Mouse (Mus musculus): ENCODE data around the gene Cdk8. TPM values are rescaled to one million over a fixed set of nuclear protein-coding genes. Genes with fewer than 3 reads are reported as not detected.

Gene Cdk8
- polyA plus RNA-seq, 1 experiment = 21.0 TPM

DNA sequence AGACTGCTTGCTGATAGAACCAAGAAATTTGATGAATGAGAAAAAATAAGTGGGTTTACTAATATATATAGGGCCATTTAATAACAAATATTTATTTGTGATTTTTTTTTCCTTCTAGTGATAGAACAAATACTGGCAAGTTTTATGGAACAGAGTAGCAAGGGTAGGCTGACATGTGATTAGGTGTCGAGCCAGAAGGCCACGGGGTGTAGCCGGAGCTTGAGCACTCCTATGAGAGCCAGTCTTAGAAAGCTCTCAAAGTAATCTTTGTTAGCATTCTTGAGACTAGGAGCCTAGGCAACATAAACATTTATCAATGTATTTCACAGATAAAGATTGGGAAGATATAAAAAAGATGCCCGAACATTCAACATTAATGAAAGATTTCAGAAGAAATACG lies 63.8 kb downstream of the Cdk8 start:
- WGBS = 95% methylated on average over 5 of the region's 5 CpGs
- H3K4me3 ChIP-seq (ENCODE audit: extremely low read depth, insufficient read depth, insufficient read length) = no peak overlapping the region
- peaks cover 9% of the 10 kb centered on the region; the same call in 1 of the 2 replicates for H3K4me1 ChIP-seq (ENCODE audit: control insufficient read depth, insufficient read depth, insufficient read length)
- TF ChIP-seq POLR2A (IDR thresholded peaks at IDR 0.05; ENCODE audit: low read depth, low read length) (no peak), CTCF (IDR thresholded peaks at IDR 0.05; ENCODE audit: extremely low read depth, insufficient read depth, insufficient read length, insufficient replicate concordance) (no peak)
- H3K27me3 ChIP-seq (ENCODE audit: control insufficient read depth, insufficient read depth, low read length) = no peaks in the 10 kb centered on the region
- no peak overlapping the region for H3K27ac ChIP-seq (ENCODE audit: insufficient read depth, low read length)
- peaks cover 7% of the 10 kb centered on the region for H3K36me3 ChIP-seq (ENCODE audit: control insufficient read depth, insufficient read depth, low read length)
- no peak for DNase-seq (ENCODE audit: low read depth in 1 of 2, low spot score in 2 of 2)

GRCm38 (mm10) chr5:146298807-146299519 lies 67.9 kb downstream of the Cdk8 start:
- peaks cover 16% of the 10 kb centered on the region; the same call in 1 of the 2 replicates for H3K4me1 ChIP-seq (ENCODE audit: control insufficient read depth, insufficient read depth, insufficient read length)
- peak; percentile 9 to 18 for DNase-seq (ENCODE audit: low read depth in 1 of 2, low spot score in 2 of 2)
- WGBS = 57% methylated on average over 13 of the region's 13 CpGs
- peaks cover 4% of the 10 kb centered on the region for H3K36me3 ChIP-seq (ENCODE audit: control insufficient read depth, insufficient read depth, low read length)
- no peak overlapping the region for H3K27ac ChIP-seq (ENCODE audit: insufficient read depth, low read length)
- H3K4me3 ChIP-seq (ENCODE audit: extremely low read depth, insufficient read depth, insufficient read length) = no peak overlapping the region
- TF ChIP-seq CTCF (IDR thresholded peaks at IDR 0.05; ENCODE audit: extremely low read depth, insufficient read depth, insufficient read length, insufficient replicate concordance) (no peak), POLR2A (IDR thresholded peaks at IDR 0.05; ENCODE audit: low read depth, low read length) (no peak)
- H3K27me3 ChIP-seq (ENCODE audit: control insufficient read depth, insufficient read depth, low read length) = no peaks in the 10 kb centered on the region

DNA sequence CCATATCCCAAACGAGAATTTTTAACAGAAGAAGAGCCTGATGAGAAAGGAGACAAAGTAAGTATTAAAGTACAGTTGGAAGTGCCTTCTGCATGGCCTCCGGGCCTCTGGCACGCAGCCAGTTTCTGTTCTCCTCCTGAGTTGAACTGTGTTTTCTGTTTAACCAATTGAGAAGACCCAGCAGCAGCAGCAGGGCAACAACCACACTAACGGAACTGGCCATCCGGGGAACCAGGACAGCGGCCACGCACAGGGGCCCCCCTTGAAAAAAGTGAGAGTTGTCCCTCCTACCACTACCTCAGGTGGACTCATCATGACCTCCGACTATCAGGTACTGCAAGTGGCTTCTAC lies 68.5 kb downstream of the Cdk8 start:
- 0 out of 2 replicates have a peak overlapping the region, but pooled peaks have one; percentile 29 for H3K27ac ChIP-seq (ENCODE audit: insufficient read depth, low read length)
- TF ChIP-seq POLR2A (IDR thresholded peaks at IDR 0.05; ENCODE audit: low read depth, low read length) = no peak
- TF ChIP-seq CTCF (IDR thresholded peaks at IDR 0.05; ENCODE audit: extremely low read depth, insufficient read depth, insufficient read length, insufficient replicate concordance) = no peak

GRCm38 (mm10) chr5:146303470-146303869 lies 72.4 kb downstream of the Cdk8 start:
- Histone ChIP-seq H3K27ac (ENCODE audit: insufficient read depth, low read length) (no peak overlapping the region), H3K4me3 (ENCODE audit: extremely low read depth, insufficient read depth, insufficient read length) (no peak overlapping the region), H3K4me1 (ENCODE audit: control insufficient read depth, insufficient read depth, insufficient read length) (peaks cover 15% of the 10 kb centered on the region; the same call in 1 of the 2 replicates), H3K36me3 (ENCODE audit: control insufficient read depth, insufficient read depth, low read length) (no peaks in the 10 kb centered on the region), H3K27me3 (ENCODE audit: control insufficient read depth, insufficient read depth, low read length) (no peaks in the 10 kb centered on the region)
- TF ChIP-seq POLR2A (IDR thresholded peaks at IDR 0.05; ENCODE audit: low read depth, low read length) (no peak), CTCF (IDR thresholded peaks at IDR 0.05; ENCODE audit: extremely low read depth, insufficient read depth, insufficient read length, insufficient replicate concordance) (peak; percentile 65; the same call in 1 of the 2 replicates)
- WGBS = 88% methylated on average over 5 of the region's 5 CpGs
- DNase-seq (ENCODE audit: low read depth in 1 of 2, low spot score in 2 of 2) = peak; percentile 18 to 48

More for the DNA sequence above, 68.5 kb downstream of the Cdk8 start:
- H3K27me3 ChIP-seq (ENCODE audit: control insufficient read depth, insufficient read depth, low read length) = no peaks in the 10 kb centered on the region
- peaks cover 16% of the 10 kb centered on the region; the same call in 1 of the 2 replicates for H3K4me1 ChIP-seq (ENCODE audit: control insufficient read depth, insufficient read depth, insufficient read length)
- no peak overlapping the region for H3K4me3 ChIP-seq (ENCODE audit: extremely low read depth, insufficient read depth, insufficient read length)
- WGBS = 37% methylated on average over 8 of the region's 8 CpGs
- DNase-seq (ENCODE audit: low read depth in 1 of 2, low spot score in 2 of 2) = peak; percentile 31 to 76
- H3K36me3 ChIP-seq (ENCODE audit: control insufficient read depth, insufficient read depth, low read length) = peaks cover 4% of the 10 kb centered on the region

GRCm38 (mm10) chr5:146307046-146307743 lies 76.2 kb downstream of the Cdk8 start:
- Histone ChIP-seq H3K4me3 (ENCODE audit: extremely low read depth, insufficient read depth, insufficient read length) (no peak overlapping the region), H3K4me1 (ENCODE audit: control insufficient read depth, insufficient read depth, insufficient read length) (peaks cover 4% of the 10 kb centered on the region; the same call in 1 of the 2 replicates), H3K27me3 (ENCODE audit: control insufficient read depth, insufficient read depth, low read length) (no peaks in the 10 kb centered on the region), H3K36me3 (ENCODE audit: control insufficient read depth, insufficient read depth, low read length) (no peaks in the 10 kb centered on the region), H3K27ac (ENCODE audit: insufficient read depth, low read length) (no peak overlapping the region)
- no peak for TF ChIP-seq CTCF (IDR thresholded peaks at IDR 0.05; ENCODE audit: extremely low read depth, insufficient read depth, insufficient read length, insufficient replicate concordance)
- 88% methylated on average over 8 of the region's 8 CpGs for WGBS
- DNase-seq (ENCODE audit: low read depth in 1 of 2, low spot score in 2 of 2) = no peak

DNA sequence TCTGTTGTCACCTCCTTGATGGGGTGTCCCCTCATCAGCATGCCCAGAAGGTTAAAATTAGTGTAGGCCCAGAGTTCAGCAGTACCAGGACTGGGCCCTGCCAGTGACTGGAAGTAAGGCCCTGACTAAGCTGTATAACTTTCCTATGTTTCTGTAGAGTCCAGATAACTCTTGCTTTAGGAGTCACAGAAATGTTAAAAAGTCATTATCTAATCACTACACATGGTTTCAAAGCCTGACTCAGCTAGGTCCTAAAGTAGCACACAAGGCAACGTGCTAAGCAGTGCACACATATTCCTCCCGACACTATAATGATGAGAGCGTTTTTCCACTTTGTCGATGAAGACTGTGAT lies 76.7 kb downstream of the Cdk8 start:
- Histone ChIP-seq H3K4me3 (ENCODE audit: extremely low read depth, insufficient read depth, insufficient read length) (no peak overlapping the region), H3K36me3 (ENCODE audit: control insufficient read depth, insufficient read depth, low read length) (no peaks in the 10 kb centered on the region), H3K4me1 (ENCODE audit: control insufficient read depth, insufficient read depth, insufficient read length) (peaks cover 4% of the 10 kb centered on the region; the same call in 1 of the 2 replicates), H3K27ac (ENCODE audit: insufficient read depth, low read length) (no peak overlapping the region), H3K27me3 (ENCODE audit: control insufficient read depth, insufficient read depth, low read length) (no peaks in the 10 kb centered on the region)
- 85% methylated on average over 4 of the region's 4 CpGs for WGBS
- no peak for DNase-seq (ENCODE audit: low read depth in 1 of 2, low spot score in 2 of 2)
- TF ChIP-seq CTCF (IDR thresholded peaks at IDR 0.05; ENCODE audit: extremely low read depth, insufficient read depth, insufficient read length, insufficient replicate concordance) (no peak), POLR2A (IDR thresholded peaks at IDR 0.05; ENCODE audit: low read depth, low read length) (no peak)

GRCm38 (mm10) chr5:146314538-146314937 lies 83.5 kb downstream of the Cdk8 start:
- Histone ChIP-seq H3K27me3 (ENCODE audit: control insufficient read depth, insufficient read depth, low read length) (no peaks in the 10 kb centered on the region), H3K4me1 (ENCODE audit: control insufficient read depth, insufficient read depth, insufficient read length) (no peaks in the 10 kb centered on the region), H3K27ac (ENCODE audit: insufficient read depth, low read length) (no peak overlapping the region), H3K4me3 (ENCODE audit: extremely low read depth, insufficient read depth, insufficient read length) (no peak overlapping the region), H3K36me3 (ENCODE audit: control insufficient read depth, insufficient read depth, low read length) (no peaks in the 10 kb centered on the region)
- WGBS = 81% methylated on average over 6 of the region's 6 CpGs
- DNase-seq (ENCODE audit: low read depth in 1 of 2, low spot score in 2 of 2) = no peak
- TF ChIP-seq CTCF (IDR thresholded peaks at IDR 0.05; ENCODE audit: extremely low read depth, insufficient read depth, insufficient read length, insufficient replicate concordance) = no peak
- TF ChIP-seq POLR2A (IDR thresholded peaks at IDR 0.05; ENCODE audit: low read depth, low read length) = no peak

Data from spleen, adult 2 months (tissue).